Mouse (Mus musculus) heart, postnatal 25 days (tissue): ENCODE data around the gene Myh1. TPM values are rescaled to one million over a fixed set of nuclear protein-coding genes. Genes with fewer than 3 reads are reported as not detected.

Experiments used
- DNase-seq: peaks from one replicate; pipeline ENCODE4 v3.0.0; 2022; ENCODE audit warnings: low spot score
- intact Hi-C: fragments of 180-260 bp; cut with DNase I; formaldehyde crosslinking; loops from one replicate; pipeline ENCODE4 v1.15.1; 2025
- total RNA-seq, 2 experiments: library from RNA; stranded (reverse); gene quantifications; 2 replicates each; pipeline ENCODE4 v1.2.3; 2021

Gene Myh1
- not detected for total RNA-seq

DNA sequence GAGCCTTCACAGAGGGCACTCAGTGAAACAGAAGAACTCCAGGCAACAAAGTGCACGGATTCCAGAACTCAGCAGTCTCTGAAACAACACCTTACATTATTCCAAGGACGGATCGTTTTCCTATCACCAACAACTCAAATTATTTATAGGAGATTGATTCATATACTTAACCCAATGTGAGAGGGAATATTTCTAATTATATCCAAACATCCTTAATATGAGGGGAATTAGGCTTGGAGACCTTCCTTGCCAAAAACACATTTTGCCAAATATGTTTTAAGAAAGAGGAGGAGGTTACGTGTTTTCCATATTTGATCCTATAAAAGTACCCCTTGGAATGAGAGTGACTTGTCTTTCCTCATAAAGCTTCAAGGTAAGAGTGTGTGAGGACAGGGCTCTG lies at the start of gene Myh1:
TSS of gene Myh1 (plus strand) at position 301 of the 400 bp plus-strand sequence.
- intact Hi-C loops = no loop called here
- DNase-seq = no peak

DNA sequence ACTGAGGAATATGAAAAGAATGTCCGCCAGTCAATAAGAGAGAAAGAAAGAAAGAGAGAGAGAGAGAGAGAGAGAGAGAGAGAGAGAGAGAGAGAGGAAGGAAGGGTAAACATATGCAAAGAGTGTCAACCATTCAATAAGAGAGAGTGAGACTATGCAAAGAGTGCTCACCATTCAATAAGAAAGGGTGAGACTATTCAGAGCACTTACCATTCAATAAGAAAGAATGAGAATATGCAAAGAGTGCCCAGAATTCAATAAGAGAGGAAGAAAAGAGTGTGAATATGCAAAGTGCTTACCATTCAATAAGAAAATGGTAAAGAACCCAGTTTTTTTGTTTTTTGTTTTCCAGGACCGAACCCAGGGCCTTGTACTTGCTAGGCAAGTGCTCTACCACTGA lies 49.6 kb upstream of the Myh1 start:
- intact Hi-C loops = no loop called here
- no peak for DNase-seq

DNA sequence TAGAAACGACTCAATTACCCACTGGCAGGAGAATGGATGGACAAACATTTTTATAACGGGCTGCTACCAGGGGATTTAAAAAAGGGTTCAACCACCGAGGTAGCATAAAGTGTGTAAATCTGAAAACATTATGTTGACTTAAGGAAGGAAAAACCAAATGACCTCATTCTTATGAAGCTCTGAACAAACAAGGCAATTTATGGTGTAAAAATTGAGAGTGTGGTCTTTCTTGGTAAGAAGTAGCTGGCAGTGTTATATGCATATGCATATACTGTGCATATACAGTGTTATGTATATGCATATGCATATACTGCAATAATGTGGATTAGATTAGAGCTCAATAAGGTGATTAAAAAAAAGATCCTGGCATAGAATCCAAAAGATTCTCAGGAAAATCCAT lies 48.7 kb upstream of the Myh1 start:
- DNase-seq = no peak
- intact Hi-C loops = no loop called here

DNA sequence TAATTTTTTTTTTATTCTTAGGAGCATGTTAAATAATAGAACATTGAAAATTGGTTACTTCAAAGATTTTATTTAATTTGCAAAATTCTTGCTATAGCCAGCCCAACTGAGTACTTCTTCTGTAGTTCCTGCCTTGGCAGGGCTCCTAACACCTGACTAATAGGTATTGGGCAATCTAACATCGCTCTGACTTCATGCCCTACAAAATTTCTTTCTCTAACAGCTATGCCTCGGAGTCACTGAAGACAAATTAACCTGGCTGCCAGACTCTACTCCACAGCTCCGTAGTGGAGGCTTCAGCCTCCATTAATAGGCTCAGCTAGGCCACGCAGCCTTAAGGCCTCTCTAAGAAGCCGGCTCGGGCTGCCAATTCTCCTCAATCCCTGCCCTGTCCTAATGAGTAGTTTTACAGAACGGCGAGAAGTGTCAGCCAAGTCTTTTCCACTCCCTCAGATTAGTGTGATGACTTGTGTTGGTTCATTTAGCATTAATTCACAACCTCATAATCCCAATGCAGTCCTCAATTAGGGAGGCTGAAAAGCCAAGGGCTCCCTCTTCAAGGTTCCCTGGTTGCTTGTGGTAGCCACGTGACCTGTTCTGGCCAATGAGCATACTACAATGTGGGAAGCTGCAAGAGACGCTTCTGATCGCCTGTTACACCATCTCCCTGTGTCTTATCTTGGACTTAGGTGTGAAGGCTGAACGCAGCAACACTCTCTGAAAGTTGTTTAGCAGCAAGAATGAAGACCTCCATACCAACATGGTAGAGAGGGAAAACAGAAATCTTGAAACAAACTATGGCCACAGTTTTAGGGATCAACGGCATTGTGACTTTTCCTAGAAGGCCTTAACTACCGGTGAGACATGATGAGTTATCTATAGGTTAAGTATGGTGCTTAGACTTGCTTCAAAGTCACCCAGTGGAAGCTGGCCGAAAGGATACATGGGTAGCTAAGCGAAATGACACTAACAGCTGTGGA lies 47.9 kb upstream of the Myh1 start:
- no peak for DNase-seq
- intact Hi-C loops = no loop called here

DNA sequence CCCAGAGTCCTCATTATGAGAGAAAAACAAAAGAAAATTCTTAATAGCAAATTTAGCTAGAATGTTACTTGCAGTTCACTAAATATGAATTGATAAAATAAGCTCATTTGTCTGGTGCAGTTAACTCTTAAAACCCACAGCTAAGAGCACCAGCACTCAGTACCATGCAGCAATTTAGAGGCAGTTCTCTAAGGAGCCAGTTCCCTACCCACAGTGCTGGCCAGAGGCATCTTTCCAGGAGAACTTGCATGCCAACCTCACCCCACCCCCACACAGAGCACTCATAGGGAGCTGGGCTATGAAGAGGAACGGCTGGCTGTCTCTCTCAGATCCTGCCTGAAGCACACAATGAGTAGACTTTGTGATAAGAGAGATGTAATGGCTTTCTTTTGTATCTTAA lies 46.7 kb upstream of the Myh1 start:
- DNase-seq = no peak
- intact Hi-C loops = no loop called here

DNA sequence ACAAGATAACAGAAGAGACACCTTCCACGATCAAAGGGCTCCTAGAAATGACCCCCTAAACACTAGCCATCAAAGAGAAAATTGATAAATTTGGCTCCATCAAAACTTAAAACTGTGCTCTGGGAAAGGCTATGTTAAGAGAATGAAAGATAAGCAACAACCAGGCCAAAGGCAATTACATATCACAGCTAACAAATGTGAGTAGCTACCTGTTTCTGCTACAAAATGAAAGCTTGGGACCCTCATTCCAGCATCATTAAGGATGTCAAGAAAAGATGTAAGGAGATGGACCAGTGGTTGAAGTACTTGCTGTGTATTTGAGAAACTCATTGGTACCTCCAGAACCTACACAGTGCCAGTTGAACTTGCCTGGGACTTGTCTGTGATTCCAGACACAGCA lies 46.0 kb upstream of the Myh1 start:
- intact Hi-C loops = no loop called here

DNA sequence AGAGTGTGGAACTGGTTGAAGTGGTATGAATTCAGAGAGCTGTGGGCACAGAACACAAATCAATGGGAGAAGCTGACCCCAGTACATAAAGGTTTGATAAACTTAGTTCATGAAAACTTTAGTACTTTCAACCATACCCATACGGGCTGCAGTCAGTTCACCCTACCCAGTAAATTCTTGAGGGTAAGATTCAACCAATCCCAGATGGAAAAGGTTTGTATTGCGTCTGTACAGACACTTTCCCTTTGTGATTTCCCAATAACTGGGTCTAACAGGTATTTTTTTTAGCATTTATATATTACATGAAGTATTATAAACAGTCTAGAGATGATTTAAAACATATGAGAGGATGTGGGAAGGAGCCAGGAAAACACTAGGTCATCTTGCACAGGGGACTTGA lies 44.2 kb upstream of the Myh1 start:
- no peak for DNase-seq
- intact Hi-C loops = no loop called here

More for the DNA sequence above, 46.0 kb upstream of the Myh1 start:
- no peak for DNase-seq

DNA sequence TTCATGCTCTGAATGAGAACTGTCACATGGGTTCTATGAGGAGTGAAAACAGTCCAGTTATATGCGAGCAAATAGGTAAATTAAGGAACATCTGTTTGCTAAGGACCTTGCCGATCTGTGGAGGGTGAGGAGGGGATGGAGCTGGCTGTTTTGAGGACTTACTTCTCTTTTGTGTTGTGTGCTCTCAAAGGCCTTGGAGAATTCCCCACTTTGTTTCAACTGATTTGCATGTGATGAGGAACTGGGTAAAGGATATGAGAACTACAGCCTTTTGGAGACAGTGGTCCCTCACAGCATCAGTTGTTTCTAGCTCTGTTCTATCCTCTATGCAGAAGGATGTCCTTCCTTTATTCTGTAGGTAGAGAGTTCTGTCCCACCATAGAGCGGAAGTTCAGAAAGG lies 39.7 kb upstream of the Myh1 start:
- DNase-seq = no peak
- intact Hi-C loops = no loop called here

DNA sequence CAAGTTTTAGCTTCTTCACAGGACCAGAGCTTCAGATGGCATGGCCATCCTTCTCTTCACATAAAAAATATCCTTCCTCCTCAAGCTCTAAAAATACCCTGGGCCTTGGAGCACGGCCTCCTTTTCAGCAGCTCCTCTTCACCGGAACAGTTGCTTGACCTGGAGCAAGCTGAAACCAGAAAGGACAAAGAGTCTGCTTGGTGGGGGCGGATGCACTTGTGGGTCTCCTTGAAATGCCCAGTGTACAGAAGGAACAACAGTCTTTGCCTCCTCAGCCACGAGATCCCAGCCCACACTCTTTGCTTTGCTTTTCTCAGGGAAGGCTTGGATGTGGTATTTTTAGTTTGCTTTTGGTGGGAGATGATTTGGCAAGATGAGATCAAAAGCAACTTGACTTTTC lies 36.2 kb upstream of the Myh1 start:
- no peak for DNase-seq
- intact Hi-C loops = no loop called here

DNA sequence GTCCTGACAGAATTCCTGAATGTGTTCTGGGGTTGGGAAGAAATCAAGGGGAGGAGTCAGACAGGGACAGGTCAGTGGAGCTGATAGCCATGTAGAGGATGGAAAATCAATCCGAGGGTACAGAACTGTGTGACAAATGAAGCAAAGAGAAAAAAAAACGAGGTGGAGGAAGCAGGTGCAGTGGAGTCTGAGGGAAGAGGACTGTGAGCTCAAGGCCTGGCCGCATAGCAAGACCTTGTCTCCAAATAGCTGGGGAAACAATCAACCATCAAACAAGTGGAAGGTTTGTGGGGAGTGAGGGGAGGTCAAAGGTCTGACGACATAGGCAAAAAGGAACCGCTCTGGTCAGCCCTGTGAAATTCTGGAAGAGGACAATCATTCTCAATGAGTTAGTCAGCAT lies 35.0 kb upstream of the Myh1 start:
- intact Hi-C loops = no loop called here
- DNase-seq = no peak

DNA sequence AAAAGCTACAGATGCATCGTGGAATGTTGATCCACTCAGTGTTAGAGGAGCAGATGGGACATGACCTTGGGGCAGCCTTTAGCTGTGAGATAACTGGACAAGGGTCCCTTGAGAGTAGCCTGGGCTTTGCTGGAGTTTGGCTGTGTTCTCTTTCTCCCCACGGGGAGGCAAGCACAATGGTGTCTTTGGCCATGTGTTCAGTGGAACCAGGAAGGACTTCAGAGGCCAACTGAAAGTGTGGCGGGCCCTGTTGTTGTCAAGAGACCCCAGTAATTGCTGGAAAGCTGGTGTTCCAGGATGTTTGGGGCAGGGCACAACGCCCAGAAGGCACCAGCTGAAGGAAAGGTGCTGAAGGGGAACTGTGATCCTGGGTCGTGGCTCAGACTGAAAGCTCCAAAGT lies 30.6 kb upstream of the Myh1 start:
- intact Hi-C loops = no loop called here
- DNase-seq = no peak

DNA sequence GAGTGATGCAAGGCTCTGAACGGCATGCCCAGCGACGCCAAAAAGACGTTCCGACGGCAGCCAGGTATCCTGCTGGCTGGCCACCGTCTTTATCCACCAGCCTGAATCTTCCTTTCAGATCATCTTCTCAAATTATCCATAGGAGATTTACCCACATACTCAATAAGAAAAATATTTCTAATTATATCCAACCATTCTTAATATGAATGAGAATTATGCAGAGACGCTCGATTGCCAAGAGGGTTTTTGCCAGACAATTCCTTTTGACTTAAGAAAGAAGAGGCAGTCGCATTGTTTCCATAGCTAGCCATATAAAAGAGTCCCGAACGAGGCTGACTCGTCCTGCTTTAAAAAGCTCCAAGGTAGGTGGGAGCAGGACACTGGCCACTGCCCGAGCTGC lies 29.1 kb upstream of the Myh1 start, which contains the start of gene Myh2:
TSS of gene Myh2 (plus strand) at position 301 of the 400 bp plus-strand sequence.
- intact Hi-C loops = no loop called here
- DNase-seq = no peak

DNA sequence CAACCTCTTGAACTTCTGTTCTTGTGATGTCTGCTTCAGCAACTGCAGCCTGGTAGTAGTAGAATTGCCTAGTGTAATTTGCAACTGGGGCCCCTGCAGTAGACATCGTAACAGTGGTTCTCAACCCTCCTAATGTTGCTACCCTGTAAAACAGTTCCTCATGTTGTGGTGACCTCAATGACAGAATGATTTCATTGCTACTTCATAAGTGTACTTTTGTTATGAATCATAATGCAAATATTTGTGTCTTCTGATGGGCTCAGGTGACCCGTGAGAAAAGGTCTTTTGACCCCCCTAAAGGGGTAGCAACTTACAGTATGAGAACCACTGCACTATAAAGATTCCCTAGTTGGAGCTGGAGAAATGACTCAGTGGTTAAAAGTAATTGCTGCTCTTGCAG lies 27.4 kb upstream of the Myh1 start:
- intact Hi-C loops = no loop called here

DNA sequence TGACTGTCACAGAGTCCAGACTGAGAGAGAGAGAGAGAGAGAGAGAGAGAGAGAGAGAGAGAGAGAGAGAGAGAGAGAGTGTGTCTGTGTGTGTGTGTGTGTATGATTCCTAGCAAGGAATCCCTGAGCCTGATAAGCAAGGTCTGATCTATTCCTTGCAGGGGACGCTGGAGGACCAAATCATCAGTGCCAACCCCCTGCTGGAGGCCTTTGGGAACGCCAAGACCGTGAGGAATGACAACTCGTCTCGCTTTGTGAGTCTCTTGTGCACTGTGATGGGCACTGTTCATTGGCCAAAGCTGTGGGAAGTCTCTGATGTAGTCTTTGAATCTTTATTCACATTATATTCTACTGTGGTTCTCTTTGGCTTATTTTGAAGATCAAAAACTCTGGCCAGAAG lies 23.5 kb upstream of the Myh1 start:
- no peak for DNase-seq
- intact Hi-C loops = no loop called here

More for the DNA sequence above, 27.4 kb upstream of the Myh1 start:
- no peak for DNase-seq

DNA sequence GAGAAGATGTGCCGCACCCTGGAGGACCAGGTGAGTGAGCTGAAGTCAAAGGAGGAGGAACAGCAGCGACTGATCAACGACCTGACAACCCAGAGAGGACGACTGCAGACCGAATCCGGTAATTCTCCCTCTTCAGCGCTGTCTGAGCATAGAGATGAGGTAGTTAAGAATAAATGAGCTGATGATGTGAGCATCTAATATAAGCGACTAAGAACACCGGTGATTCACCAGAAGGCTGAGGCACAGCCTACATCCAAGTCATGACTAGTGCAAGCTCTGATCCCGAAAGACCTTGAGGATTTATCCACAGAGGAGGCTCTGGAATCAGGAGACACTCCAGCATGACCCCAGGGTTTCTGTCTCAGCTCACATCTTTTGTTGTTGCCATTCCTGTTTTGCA lies 9.5 kb upstream of the Myh1 start:
- no peak for DNase-seq
- intact Hi-C loops = no loop called here

DNA sequence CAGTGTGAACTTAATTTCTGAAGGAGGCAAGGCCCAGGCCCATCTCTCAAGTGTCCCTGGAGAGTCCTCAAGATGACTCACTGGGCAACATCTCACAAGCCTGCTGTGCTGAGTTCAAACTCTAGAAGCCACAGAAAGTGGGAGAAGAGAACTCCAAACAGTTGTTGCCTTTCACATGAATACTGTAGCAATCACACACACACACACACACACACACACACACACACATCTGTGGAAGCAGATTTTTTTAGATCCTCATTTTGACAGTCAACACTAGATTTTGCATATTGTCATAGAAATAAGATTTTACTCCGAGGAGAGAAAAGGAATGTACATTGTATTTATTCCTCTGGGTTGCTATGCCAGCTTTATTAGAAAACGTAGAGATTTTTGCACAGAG lies 9.0 kb upstream of the Myh1 start:
- intact Hi-C loops = no loop called here
- no peak for DNase-seq

DNA sequence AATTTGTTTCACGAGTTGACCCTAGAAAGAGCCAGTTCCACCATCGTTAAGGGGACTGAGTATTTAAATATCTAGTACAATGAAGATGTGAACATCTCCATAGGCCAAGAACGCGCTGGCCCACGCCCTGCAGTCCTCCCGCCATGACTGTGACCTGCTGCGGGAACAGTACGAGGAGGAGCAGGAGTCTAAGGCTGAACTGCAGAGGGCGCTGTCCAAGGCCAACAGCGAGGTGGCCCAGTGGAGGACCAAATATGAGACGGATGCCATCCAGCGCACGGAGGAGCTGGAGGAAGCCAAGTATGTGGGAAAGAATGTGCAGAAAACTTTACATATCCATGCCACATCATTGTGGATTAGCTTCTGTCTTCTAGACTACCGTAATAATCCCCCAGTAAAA lies 8.4 kb upstream of the Myh1 start:
- intact Hi-C loops = no loop called here
- no peak for DNase-seq

DNA sequence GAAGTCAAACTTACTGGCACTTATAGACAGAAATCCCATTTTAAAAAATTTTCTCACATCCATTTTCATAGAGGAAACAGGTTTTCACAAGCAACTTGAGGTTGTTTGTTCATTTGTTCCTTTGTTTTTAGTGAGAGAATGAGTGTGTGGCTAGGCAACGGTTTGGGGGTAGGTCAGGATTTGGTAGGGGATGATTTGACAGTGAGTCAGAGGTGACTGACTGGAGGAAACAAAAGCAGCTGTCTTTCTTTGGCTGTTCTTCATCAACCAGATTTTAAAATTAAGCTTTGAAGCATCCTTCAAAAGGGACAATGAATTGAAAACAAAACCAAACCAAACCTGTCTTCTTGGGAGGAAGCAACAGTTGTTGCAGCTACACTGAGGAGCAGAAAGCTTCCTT lies 531 bp upstream of the Myh1 start:
- no peak for DNase-seq
- intact Hi-C loops = no loop called here

DNA sequence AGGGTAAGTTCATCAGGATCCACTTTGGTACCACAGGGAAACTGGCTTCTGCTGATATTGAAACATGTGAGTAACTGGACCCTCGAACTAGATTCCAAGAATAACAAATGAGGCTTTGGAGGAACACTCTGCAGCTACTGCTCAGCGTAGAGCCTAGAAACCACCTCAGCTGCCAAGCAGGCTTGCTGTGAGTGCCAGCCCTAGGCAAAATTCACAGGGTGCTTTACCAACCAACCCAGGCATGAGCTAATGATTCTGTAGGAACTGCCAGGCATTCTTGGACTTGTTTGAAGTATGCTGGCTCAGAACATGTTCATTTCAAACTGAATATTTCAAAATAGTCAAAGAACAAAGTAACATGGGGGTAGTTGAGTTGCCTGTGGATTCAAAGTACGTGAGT lies 4.9 kb downstream of the Myh1 start:
- no peak for DNase-seq
- intact Hi-C loops = no loop called here

DNA sequence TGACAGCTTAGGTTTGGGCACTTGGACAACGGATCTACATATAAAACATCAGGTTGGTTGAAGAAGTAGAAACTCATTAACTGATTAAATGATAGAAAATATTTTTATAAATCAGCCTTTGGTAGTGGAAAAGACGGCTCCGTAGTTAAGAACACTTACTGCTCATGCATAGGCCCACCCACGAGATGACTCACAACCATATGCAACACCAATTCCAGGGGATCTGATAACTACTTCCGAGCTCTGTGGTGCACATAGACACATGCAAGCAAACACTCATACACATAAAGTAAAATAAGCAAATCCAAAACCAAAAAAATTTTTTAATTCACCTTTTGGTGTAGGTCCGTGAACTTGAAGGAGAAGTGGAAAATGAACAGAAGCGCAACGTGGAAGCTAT lies 22.0 kb downstream of the Myh1 start:
- DNase-seq = no peak
- intact Hi-C loops = no loop called here

DNA sequence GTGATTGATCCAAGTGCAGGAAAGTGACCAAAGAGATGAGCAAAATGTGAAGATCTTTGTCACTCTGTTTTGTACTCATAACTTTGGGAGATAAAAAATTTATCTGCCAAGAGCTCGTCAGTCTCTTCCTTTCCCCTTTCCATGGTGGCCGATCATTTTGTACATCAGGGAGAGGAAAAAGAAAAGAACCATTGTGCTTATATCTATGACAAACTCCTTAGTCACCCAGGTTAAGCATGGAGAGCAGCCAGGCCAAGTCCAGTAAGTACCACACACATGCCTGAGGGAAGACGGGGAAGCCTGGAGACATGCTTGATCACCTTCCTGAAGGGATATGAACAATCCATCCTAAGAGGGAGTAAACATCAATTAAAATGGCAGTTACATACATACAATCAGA lies 24.6 kb downstream of the Myh1 start:
- DNase-seq = no peak
- intact Hi-C loops = no loop called here

DNA sequence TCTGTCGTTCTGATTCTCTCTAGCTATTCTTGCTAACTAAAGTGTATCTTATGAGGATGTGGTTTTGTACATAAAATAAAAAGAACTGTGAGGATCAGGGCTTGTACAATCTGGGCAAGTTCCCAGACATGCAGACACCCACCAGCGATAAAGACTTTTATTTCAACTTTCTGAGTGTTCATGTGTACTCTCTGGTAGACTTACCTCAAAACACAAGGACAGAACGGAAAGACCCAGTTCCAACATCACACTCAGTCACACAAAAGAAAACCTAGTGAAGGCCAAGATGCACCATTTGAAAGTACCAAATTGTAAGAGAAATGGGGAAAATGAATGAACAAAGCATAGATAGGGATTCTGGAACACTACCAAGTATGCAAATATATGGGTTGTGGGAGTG lies 28.9 kb downstream of the Myh1 start:
- intact Hi-C loops = no loop called here

More for the DNA sequence above, 28.9 kb downstream of the Myh1 start:
- DNase-seq = no peak
